Mouse (Mus musculus) bone marrow, adult 2 months (tissue): ENCODE measurements around the gene Nell2. TPM values are rescaled to one million over a fixed set of nuclear protein-coding genes. Genes with fewer than 3 reads are reported as not detected.

ENCODE experiments used
- H3K27ac ChIP-seq: fragments of 200-500 bp; 2 replicates; pipeline ENCODE4 v1.5.1; 2012; ENCODE audit warnings: low read depth, mild to moderate bottlenecking, control low read depth, inconsistent platforms, low read length; ENCODE audit not compliant: control insufficient read depth, poor library complexity, insufficient read depth
- H3K4me1 ChIP-seq: fragments of 200-500 bp; 2 replicates; pipeline ENCODE4 v1.6.1; 2011; ENCODE audit warnings: low read length; ENCODE audit not compliant: control insufficient read depth, insufficient read depth
- H3K4me3 ChIP-seq: fragments of 200-500 bp; replicated peaks from 2 replicates; pipeline ENCODE3; 2011; ENCODE audit warnings: mild to moderate bottlenecking, low read depth, low read length, control low read depth; ENCODE audit not compliant: control insufficient read depth
- CTCF ChIP-seq: fragments of 200-500 bp; IDR thresholded peaks from 2 replicates; pipeline ENCODE4 v1.5.1; 2011; ENCODE audit warnings: low read length, control low read depth; ENCODE audit not compliant: control insufficient read depth, insufficient read depth
- POLR2A ChIP-seq: fragments of 200-500 bp; IDR thresholded peaks from 2 replicates; pipeline ENCODE4 v1.6.1; 2011; ENCODE audit warnings: low read depth, mild to moderate bottlenecking, control low read depth, low read length, borderline replicate concordance; ENCODE audit not compliant: control insufficient read depth
- WGBS: fragments of 180-500 bp; shearing (Covaris S2); methylation state at CpG from one replicate; pipeline ENCODE4 v1.1.7; 2018; 5-methylcytosine and 5-hydroxymethylcytosine counted together
- polyA plus RNA-seq: library from polyadenylated mRNA; stranded (reverse); fragments of >200 nt; gene quantifications from 2 replicates; pipeline ENCODE4 v1.2.4, GENCODE M21; 2011; ENCODE audit warnings: low replicate concordance; ENCODE audit not compliant: missing spikeins, insufficient read depth, insufficient read length

Nell2 gene
- polyA plus RNA-seq, 1 experiment = not detected

DNA sequence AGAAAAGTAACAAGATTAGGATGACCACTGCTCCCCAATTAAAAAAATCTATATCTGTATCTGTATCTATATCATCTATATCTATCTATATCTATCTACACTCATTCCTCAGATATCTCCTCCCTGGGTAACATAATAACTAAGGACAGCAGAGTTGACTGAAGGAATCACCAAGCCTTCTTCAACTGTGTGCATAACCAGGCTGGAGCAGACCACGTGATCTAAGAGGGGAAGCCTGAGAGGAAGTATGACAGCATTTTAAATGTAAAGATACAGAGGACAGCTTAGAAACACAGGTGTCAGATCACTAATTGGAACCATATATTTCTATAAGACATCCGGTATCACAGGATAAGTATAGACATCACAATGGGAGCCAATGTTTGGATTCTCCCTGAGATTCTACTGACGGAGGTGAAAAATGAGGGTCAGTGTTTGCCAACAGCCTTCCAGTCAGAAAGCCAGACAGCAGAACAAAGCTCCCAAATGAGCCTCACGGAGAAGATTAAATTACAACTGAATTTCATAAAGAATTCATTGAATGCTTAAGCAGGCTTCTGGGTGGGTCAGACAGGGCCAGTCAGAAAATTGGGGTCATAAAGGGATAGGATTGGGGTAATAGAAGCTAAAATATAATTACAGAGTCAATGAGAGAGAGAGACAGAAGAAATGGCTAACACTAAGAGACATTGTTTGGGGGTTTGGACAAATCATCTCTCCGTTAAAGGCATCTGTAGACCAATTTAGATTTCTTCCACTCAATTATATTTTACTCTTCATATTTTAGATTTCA, 116.2 kb downstream of the Nell2 start:
- no peak for TF ChIP-seq CTCF
- no peak for TF ChIP-seq POLR2A
- H3K27ac ChIP-seq = no peak overlapping the region
- no peaks in the 10 kb centered on the region for H3K4me1 ChIP-seq
- WGBS = 77% methylated on average over 5 of the region's 5 CpGs
- no peak overlapping the region for H3K4me3 ChIP-seq

DNA sequence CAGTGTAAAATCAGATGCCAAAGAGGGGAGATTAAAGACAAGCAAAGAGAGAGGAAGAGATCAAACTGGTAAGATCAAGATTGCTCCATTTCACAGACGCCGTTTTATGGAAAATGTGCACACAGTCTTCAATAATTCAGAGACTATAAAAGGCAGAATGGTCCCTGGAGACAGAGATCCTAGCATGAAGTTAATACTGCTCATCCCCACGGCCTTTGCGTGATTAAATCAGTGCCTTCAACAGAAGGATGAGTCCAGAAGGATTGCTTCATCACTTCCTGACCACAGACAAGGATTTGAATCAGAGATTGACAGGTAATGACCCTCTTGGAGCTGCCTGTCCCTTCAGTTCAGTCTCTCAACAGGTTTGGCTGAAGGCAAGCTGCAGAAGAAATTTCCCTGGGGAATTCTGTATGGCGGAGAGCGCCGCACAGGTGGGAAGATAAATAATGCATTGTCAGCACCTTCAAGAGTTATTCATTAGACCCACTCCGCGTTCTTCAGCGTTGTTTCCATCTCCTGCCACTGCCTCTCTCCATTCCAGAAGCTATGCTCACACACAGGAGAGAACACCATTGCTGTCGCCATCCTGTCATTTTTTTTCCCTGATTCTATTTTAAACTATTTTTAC, 118.0 kb downstream of the Nell2 start:
- 80% methylated on average over 11 of the region's 11 CpGs for WGBS
- Histone ChIP-seq H3K4me3 (no peak overlapping the region), H3K27ac (no peak overlapping the region), H3K4me1 (no peaks in the 10 kb centered on the region)
- TF ChIP-seq POLR2A (no peak), CTCF (no peak)

DNA sequence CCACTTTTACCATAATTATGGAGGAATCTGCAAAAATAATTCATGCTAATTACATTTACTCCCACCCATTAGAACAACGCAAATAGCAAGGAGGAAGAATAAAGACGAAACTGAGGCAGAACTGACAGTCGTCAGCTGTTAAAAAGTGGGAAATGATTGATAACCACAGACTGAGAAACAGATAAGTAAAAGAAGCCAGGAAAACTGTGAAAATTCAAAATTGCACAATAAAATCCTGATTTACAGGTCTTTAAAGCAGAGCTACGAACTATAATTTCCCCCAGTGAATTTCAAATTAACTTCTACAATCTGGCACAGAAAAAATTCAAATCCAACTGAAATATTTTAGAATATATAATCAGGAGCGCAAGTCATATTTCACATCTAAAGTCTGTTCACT, 138.0 kb downstream of the Nell2 start:
- no peak overlapping the region for H3K4me3 ChIP-seq
- no peak overlapping the region for H3K27ac ChIP-seq
- TF ChIP-seq CTCF = no peak
- TF ChIP-seq POLR2A = no peak
- WGBS = 77% methylated on average over 5 of the region's 5 CpGs
- H3K4me1 ChIP-seq = no peaks in the 10 kb centered on the region

DNA sequence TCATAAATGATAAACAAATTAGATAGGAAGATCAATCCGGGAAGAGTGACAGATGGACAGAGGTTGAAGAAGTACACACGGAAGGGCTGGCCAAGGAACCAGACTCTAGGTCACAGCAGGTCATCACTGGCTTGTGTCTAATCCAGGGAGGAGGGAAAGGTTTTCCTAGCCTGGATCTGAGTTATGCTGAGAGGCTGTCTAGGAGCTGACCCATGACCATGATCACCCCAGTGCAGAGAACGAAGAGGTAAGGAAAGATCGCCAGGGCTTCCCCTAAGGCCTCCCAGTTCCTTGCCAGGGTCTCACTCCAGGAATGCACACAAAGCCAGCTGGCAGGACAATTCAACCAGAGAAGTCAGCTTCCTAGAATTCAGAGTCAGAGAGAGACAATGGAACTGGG, 139.4 kb downstream of the Nell2 start:
- Histone ChIP-seq H3K4me1 (no peaks in the 10 kb centered on the region), H3K27ac (no peak overlapping the region), H3K4me3 (no peak overlapping the region)
- TF ChIP-seq CTCF = no peak
- no peak for TF ChIP-seq POLR2A
- 80% methylated on average over 4 of the region's 4 CpGs for WGBS

DNA sequence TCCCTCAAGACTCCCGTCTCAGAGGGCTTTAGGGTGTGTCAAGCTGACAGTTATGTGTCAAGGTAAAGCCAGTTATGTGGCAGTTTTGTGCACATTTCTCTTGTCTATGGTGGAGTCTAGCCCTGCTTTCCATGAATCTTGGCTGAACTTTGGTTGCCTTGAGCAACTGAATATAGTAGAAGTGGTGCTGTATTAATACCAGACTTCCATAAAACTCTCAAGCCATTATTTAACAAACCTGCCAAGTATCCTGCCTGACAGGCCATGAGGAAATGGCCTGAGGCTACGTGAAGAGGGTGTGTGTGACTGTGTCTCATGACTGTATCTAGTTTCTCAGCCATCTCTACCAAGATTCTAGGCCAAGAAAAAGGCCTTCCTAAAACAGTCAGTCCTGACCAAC, 147.5 kb downstream of the Nell2 start:
- no peak overlapping the region for H3K4me3 ChIP-seq
- no peak for TF ChIP-seq POLR2A
- no peak for TF ChIP-seq CTCF
- no peak overlapping the region for H3K27ac ChIP-seq
- 58% methylated on average over 2 of the region's 2 CpGs for WGBS
- H3K4me1 ChIP-seq = no peaks in the 10 kb centered on the region

DNA sequence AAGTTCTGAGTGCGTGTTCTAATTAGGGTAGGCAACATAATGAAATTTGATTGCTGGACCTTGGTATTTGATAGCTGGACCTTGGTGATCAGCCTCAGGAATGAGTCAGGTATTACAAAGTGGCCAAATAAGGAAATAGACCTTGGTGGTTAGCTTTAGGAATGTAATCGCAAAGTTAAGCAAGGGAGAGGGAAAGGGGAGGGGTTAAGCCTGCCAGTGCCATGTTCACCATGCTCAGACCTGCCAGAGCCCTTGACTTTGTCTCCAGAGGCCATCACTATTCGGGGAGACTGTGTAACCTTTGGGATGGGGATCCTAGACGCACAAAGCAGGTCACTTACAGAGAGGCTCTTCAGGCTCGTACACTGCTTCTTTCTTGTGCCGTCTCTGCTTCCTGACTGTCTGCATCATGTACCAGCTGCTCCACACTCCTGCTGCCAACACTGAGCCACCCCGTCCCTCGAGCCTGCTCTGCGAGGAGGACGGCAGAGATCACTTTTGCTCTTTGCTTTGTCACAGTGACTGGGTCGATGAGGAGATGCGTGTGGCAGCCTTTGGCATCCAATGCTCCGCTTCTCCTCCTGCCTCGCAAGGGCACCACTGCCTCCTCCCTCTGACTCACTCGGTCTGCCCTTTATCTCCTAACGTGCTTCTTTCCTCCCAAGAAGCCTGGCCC, 157.5 kb downstream of the Nell2 start:
- TF ChIP-seq POLR2A (no peak), CTCF (no peak)
- whole genome bisulfite sequencing = 72% methylated on average over 16 of the region's 16 CpGs
- no peak overlapping the region for H3K4me3 ChIP-seq

DNA sequence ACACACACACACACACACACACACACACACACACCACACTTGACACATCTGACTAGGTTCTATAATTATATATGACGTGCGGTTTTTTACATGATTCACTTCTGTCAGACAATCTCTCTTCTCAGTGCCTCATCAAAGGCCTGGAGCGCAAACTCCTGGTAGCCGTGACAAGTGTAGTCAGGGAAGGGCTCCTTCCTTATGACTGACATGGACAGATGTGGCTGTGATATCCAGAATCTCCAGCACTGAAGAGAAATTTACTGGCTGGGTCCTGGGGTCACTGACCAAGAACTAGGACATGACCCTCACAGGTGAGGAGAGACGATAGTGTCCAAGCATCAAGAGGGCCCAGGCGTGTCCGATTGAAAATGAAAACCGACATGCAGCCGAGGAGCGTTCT, 160.2 kb downstream of the Nell2 start:
- Histone ChIP-seq H3K4me1 (no peaks in the 10 kb centered on the region), H3K4me3 (no peak overlapping the region), H3K27ac (no peak overlapping the region)
- no peak for TF ChIP-seq CTCF
- no peak for TF ChIP-seq POLR2A
- 90% methylated on average over 10 of the region's 10 CpGs for WGBS

More for the DNA sequence above, 157.5 kb downstream of the Nell2 start:
- H3K4me1 ChIP-seq = no peaks in the 10 kb centered on the region
- H3K27ac ChIP-seq = no peak overlapping the region

DNA sequence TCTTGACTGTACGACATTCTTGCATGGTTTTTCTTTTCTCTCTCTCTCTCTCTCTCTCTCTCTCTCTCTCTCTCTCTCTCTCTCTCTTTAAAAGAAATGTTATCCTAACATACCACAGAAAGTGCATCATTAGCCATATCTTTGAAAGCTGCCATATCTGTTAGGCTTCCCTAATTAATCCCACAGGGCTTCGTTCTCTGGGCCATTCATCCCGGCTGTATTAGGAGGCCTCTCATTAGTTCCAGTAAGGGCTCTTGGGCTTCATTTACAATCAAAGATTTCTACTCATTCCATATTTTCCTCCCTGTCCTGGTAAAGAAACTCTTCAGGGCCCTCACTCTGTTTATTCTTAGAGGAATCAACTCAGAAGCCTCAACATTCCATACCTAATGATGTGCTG, 161.9 kb downstream of the Nell2 start:
- 86% methylated on average over 3 of the region's 3 CpGs for WGBS
- H3K4me1 ChIP-seq = no peaks in the 10 kb centered on the region
- TF ChIP-seq CTCF = no peak
- no peak overlapping the region for H3K4me3 ChIP-seq
- no peak overlapping the region for H3K27ac ChIP-seq

DNA sequence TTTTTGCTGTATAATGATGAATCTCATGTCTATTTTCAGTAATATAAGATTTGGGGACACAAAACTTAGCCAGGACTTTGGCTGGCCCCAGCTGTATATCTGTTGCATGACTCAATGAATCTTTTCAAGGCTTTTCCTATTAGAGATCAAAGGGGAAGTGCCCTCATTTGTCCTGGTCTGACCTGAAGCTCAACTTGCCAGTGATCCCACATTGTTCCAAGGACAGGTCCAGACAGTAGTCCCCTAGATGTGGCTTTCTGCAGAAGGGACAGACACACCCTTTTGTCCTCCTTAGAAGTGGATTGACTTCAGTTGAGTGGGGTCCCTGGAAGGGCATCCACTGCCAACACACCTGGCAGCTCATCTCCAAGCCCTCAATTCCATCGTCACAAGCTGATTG, 173.6 kb downstream of the Nell2 start:
- Histone ChIP-seq H3K4me1 (no peaks in the 10 kb centered on the region), H3K4me3 (no peak overlapping the region), H3K27ac (no peak overlapping the region)
- TF ChIP-seq CTCF = no peak
- TF ChIP-seq POLR2A = no peak
- 70% methylated on average over 1 of the region's 1 CpGs for WGBS
